Mouse (Mus musculus): ENCODE data around the gene Ube2ql1.

DNA sequence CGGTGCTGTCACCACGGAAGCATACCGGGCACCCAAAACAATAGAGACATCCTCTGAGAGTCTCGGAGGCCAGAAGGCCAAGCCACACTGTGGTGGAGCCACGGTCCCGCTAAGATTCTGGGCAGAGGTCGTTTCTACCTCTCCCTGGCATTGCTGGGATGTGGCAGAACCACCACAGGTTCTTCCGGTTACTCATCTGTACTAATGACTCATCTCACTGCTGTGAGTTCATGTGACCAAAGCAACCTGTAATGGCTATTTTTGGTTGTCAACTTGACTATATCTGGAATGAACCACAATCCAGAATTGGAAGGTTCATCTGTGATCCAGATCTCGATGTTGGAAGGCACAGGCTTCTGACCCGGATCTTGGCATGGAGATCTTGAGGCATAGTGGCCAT is 28.5 kb upstream of the Ube2ql1 start:
- TF ChIP-seq CTCF (IDR thresholded peaks at IDR 0.05; ENCODE audit: borderline replicate concordance, insufficient read depth, low read length) (no peak), POLR2A (IDR thresholded peaks at IDR 0.05; ENCODE audit: low read depth, low read length) (no peak)
